Mouse (Mus musculus): Measurements from ENCODE around the gene Mgarp.
"Not testable (repeated sequence)": the region's sequence is repeated elsewhere in the genome, so short reads cannot be mapped to it uniquely, and the experiment has no call there.

Gene Mgarp

DNA sequence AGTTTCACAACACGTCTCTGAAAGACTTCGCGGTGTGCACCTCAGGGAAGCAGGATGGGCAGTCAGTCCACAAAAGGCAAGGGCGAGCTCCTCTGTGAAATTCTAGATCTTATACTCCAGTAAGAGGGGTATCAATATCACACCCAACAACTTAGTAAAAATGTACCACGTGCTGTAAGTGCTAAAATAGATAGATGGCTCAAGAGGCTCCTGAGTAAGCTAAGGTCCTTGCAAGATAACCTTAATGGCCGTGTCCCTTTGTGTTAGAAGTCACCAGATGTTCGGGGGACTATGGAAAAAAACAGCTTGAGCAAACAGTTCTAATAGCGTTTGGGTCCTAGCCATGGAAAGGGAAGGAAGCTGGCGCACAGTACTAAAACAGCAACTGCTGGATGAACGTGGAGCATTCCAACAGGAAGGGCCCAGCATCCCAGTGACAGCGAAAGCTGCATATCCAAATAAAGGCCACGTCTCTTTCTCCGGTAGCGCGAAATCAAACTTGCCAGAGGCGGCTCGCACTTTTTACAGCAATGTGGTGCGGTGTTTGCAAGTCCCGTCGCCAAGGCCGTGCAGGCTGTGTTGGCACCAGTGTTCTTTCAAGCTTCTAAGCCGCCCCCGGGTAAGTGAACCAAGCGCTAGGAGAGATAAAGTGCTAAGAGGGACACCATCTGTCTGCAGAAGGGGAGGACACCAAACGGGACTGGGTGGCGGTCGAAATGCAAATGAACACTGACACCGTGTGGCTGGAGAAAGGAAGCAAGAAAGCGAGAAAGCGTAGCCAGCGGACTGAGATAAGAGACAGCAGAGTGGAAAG is 31.6 kb downstream of the Mgarp start:
- peak; percentile 69 for DNase-seq

DNA sequence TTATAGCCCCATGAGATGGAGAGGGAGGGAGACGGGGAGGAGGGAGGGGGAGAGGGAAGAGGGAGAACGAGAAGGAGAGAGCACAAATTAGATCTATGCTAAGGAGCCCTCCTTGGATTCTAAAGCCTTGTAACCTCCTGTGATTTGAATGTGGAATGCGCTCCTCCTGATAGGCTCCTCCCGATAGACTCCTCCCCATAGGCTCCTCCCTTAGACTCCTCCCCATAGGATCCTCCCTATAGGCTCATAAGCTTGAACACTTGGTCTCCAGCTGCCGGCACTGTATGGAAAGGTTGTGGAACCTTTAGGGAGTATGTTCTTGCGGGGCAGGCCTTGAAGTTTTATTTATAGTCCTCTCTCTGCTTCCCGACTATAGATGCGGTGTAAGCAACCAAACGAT is 35.5 kb downstream of the Mgarp start:
- no peak for DNase-seq

DNA sequence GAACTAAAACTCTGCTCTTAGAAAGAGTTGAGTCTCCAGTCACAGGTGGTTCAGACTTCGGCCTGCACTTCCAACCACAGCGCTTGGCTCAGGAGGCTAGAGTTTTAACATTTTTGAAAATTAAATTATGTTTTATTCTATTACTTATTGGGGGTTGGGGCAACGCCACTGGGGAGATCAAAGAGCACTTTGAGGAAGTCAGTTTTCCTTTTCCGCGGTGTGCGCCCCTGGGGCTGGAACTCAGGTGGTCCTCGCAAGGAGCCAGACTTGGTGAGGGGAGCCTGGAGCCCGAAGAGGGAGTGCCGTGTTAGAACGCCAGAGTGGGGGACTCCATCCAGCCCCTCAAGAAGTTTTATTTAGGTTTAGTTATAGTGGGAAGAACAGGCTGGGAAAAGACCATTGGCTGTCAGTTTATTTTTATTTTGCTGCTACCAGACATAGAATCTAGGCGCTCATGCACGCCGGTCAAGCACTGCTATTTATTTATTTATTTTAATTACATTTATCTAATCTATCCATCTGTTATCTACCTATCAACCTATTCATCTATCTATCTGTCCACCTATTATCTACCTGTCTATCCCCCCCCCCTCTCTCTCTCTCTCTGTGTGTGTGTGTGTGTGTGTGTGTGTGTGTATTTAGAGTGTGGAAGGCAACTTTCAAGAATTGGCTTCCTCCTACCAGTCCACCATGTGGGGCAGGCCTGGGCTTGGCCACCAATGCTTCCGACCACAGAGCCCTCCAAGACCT is 36.8 kb downstream of the Mgarp start:
- DNase-seq: no peak

DNA sequence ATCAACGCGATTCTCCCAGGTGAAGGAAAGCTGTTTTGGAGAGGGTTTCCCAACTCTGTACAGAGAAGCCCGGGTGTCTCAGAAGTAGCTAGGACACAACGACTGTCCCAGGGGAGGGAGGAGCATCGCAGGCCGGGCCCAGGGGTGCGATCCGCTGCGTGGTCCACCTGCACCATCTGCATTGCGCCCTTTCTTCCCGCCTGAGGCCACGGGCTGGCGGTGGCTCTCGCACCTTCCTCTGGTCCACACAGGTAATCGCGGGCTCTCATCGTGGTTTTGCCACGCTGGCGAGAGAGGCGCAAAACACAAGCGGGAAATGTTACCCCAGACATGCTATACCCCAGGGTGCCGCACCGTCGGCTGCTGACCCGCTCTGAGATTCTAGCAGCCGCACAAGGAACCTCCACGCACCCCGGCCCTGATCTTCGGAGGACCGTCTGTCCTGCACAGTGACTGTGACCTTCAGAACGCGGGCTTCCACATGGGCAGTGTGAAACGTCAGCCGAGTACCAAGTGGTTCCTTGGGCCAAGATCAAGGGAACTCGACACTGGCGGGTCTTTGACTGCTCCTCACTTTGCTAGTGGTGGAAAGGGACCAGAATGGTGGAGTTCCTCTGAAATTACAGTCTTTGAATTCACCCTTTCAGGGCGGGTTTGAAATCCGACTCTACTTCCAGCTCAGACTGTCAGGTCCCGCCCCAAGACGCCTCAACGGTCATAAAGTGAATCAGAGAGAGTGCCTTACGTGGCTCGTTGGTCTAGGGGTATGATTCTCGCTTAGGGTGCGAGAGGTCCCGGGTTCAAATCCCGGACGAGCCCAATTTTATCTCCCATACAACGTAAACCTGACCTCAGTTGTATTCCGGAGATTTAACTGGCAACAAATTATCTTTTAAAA is 37.6 kb downstream of the Mgarp start:
- DNase-seq: peak; percentile 33

DNA sequence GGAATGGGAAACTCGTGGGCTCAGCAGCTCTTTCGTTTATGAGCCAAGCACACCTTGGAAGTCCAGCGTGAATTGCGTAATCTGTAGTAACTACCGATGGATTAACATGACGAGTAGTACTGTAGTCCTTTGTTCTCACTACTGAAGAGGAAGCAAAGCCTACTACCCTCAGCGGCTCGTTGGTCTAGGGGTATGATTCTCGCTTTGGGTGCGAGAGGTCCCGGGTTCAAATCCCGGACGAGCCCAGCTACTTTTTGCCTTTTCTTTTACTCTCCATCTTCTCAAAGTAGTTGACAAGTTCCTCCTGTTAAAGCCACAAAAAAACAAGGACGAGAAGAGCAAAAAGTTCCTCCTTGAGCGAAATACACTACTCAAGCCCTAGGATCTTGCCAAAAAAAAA is 38.4 kb downstream of the Mgarp start:
- peak; percentile 29 for DNase-seq

DNA sequence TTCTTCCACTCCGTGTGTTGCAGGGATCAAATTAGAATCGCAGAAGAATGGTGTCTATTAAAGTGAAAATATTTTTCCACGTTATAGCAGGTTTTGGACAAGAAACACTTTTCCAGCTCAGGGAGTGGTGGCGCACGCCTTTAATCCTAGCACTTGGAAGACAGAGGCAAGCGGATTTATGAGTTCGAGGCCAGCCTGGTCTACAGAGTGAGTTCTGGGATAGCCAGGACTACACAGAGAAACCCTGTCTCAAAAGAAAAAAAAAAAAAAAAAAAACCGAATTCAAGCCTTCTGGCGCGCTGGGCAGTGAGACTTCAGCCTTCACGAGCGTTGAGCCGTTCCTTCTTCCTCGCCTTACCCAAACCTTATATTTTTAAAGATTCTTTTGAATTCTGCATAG is 38.9 kb downstream of the Mgarp start:
- DNase-seq: no peak

DNA sequence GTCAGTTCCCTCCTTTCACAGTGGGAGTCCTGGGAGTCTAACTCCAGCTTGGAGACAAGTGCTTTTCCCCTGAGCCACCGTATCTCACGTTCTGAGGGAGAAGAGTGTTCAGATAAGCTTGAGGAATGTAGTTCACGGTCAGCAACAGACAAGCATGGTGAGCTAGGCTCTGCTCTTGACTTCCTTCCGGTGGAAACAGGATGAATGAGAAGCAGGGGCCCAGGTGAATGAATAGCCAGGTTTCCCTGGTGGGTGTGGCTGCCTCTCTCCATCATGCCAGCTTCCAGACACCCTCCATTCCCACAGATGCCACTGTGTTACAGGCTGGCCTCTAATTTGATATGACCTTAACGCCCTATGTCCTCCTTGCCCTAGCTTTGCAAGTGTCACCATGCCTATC is 39.5 kb downstream of the Mgarp start:
- no peak for DNase-seq

DNA sequence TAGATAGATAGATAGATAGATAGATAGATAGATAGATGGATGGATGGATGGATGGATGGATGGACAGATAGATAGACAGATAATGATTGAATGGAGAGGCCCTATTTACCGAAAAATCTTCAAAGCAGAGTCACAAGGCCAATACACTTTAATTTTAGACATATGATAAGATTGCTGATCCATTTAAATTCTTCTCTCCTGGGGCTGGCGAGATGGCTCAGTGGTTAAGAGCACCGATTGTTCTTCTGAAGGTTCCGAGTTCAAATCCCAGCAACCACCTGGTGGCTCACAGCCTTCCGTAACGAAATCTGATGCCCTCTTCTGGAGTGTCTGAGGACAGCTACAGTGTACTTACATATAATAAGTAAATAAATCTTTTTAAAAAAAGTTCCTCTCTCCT is 41.6 kb downstream of the Mgarp start:
- not testable (repeated sequence) for DNase-seq

DNA sequence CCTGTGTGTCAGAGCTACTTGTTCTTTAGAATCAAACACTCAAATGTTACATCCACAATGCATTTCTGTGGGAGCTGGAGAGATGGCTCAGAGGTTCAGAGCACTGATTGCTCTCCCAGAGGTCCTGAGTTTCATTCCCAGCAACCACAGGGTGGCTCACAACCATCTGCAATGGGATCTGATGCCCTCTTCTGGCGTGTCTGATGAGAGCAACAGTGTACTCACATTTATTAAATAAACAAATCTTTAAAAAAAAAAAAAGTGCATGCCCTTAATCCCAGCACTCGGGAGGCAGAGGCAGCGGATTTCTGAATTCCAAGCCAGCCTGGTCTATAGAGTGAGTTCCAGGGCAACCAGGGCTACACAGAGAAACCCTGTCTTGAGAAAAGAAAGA is 42.5 kb downstream of the Mgarp start:
- DNase-seq: no peak

DNA sequence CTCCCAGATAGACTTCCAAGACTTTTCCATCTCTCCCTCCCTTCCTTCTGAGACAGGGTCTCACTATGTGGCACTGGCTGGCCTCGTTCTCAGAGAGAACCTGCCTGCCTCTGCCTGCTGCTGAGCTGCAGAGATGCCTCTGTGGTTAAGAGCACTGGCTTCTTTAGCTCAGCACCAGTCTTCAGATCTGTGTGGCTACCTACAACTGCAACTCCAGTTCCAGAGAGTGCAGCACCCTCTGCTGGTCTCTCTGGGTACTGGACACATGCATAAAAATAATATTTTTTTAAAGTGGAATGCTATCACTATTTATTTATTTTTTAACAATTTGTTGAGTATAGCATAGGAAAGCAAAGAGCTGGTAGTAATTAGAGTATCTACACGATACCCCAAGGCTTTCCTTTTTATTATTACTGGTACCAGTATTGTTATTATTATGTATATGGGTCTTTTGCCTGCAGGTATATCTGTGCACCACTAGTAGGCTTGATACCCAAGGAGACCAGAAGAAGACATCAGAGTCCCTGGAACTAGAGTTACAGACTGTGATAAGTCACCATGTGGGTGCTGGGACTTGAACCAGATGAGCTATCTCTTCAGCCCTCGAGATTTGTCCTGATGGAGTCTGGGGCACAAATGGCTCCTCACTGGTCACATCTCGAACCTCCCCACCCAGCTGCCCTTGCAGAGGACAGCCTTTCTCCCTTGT is 43.1 kb downstream of the Mgarp start:
- DNase-seq: peak; percentile 33

DNA sequence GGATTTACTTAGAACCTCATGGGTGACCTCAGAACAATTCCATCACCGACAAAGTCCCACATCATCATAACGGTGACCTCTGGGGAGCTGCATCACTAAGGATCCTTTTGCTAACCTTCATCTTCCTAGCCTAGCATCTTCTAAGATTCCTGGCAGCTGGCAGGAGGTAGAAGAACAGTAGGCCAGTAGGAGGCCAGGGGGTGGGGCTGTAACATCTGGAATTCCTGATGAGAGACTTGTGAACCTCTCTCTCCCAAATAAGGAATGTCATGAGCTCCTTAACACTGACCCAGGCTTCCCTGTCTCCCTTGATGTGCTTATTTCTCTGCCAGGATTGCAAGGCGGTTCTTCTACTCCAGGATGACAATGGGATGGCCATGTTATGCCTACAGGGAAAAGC is 45.7 kb downstream of the Mgarp start:
- DNase-seq: no peak

DNA sequence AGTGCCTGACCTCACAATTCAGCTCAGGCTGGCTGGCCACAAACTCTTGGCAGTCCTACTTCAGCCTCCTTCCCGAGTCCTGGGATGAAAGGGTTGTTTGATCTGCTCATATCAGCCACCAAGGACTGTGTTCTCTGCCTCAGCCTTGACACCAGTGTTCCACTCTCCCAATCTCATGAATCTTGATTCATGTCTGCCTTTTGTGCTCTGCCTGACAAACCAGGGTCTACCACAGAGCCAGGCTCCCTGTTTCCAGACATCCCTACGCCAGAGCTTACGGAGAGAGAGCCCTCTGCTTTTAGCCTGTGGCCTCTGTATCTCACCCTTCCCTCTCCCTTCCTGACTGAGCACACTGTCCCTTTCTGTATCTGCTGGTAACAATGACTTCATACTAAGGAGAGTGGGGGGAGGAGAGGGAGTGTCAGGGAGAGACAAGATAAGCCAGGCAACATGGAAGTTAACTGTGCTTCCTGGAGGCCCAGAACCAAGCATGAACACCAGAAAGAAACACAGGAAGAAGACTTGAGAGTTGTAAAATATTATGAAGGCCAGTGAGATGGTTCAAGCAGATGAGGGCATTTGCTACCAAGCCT is 47.8 kb downstream of the Mgarp start:
- DNase-seq: no peak

DNA sequence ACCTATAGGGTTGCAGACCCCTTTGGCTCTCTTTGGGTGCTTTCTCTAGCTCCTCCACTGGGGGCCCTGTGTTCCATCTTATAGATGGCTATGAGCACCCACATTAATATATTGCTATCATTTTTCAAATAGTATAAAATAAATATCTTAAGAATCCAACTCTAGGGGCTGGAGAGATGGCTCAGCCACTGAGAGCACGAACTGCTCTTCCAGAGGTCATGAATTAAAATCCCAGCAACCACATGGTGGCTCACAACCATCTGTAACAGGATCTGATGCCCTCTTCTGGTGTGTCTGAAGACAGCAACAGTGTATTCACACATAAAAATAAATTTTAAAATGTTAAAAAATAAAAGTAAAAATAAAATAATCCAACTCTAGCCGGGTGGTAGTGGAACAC is 51.5 kb downstream of the Mgarp start:
- not testable (repeated sequence) for DNase-seq

DNA sequence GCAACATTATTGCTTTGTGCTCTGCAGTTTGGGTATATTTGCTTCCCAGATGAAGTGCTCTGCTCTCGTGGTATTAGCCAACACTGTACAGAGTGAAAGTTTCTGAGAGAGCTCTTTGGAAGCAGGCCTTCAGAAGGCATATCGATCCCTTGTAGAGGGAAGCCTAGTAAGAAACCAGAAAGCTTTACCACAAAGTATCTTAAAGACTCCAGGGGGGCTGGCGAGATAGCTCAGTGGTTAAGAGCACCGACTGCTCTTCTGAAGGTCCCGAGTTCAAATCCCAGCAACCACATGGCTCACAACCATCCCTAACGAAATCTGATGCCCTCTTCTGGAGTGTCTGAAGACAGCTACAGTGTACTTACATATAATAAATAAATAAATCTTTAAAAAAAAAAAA is 52.4 kb downstream of the Mgarp start:
- DNase-seq: not testable (repeated sequence)

DNA sequence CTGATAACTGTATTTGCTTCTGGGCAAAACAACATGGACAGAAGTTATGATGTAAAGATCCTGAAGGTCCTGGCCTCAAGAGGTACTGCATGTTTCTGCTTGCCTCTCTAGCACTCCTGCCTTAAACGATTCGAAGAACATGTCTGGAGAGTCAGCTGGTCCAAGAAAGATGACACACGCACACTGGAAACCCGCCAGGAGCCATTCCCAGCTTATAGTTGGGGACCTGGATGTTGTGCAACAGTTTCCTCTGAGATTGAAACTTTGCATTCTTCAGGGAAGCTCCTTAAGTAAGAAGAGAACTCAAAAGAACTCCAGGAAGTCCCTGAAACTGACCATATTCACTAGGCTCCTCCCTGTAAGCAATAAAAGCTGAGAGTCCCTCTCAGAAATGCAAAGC is 53.3 kb downstream of the Mgarp start:
- no peak for DNase-seq

DNA sequence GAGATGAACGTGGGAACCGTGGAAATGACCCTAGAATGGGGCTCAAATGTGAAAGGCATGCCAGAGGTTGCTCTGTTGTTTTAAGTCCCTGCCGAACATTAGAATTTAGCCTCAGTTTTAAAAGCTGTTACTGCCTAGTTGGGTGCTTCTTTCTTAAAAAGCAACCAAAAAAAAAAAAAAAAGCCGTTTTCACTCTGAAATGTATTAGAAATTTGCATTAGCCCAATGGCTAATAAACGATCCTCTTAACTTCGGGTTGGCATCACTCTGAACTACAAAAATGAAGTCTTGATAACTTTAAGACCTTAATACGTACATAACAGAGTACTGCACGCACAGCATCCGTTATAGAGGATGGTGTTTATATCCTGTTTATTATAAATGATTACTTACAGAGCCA is 54.4 kb downstream of the Mgarp start:
- no peak for DNase-seq

DNA sequence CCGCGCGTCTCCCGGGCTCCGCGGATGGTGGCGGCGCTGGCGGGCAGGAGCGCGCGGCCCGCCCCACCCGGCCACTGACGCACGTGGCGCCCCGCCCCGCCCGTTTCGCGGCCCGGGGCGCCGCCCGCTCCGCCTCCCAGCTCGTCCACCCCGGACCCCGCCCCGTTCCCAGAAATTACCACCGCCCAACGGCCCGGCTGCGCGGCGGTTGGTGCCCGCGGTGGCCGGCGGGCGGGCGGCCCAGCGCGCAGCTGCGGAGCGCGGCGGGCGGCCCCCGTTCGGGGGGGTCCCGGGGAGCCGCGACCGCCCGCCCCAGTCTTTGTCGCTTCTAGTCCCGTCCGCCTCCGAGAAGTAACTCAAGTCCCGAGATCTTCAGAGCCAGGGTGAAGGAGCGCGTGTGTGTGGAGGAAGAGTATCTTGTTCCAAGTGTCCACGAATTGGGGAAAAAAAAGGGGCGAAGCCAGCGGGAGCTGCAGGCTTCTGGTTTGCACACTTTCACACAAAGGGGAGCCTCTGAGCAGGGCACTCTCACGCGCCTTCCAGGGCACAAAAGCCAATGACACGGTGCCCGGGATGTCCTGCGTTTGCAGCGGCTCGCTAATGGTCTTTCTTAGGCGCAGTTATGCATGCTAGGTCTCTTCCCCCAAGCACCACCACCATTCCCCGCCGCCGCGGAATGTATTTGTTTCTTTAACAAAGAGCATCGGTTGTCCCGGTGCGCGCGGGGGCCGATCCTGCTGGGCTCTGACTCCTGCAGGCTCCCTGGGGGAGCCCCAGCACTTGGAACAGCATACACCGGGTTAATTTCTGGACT is 55.1 kb downstream of the Mgarp start:
- DNase-seq: peak; percentile 70

DNA sequence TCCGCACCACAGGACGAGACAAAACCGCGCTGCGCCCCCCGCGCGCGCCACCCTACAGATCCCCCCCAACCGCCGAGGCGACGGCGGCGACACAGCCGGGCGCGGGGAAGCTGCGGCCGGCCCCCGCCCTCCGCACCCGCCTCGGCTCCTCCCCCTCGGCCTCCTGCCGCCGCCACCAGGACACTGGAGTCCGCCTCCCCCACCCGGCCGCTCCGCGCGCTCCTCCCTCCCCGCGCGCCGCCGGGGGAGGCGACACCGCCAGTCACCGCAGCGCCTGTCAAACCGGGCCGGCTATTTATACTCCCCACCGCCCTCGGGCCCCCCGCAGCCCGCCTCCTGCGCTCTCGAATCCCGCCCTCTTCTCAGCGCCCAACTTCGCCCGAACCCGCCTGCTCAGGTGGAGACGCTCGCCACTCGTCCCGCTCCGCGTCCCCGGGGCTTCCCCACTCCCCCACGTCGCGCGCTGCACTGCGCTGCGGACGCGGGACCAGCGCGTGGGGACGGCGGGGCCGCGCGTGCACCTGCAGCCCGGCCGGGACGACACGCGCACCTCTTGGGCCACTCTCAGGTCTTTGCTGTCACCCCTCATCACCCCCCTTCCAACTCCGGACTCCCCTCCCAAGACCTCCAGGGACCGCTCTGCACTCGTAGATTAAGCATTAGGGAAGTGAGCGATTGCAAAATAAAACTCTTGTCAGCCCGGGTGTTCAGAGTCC is 55.8 kb downstream of the Mgarp start, which contains the start of gene Elf2:
Elf2 (minus strand) TSS at position 112 of the 716 bp plus-strand sequence.
- DNase-seq: peak; percentile 76

DNA sequence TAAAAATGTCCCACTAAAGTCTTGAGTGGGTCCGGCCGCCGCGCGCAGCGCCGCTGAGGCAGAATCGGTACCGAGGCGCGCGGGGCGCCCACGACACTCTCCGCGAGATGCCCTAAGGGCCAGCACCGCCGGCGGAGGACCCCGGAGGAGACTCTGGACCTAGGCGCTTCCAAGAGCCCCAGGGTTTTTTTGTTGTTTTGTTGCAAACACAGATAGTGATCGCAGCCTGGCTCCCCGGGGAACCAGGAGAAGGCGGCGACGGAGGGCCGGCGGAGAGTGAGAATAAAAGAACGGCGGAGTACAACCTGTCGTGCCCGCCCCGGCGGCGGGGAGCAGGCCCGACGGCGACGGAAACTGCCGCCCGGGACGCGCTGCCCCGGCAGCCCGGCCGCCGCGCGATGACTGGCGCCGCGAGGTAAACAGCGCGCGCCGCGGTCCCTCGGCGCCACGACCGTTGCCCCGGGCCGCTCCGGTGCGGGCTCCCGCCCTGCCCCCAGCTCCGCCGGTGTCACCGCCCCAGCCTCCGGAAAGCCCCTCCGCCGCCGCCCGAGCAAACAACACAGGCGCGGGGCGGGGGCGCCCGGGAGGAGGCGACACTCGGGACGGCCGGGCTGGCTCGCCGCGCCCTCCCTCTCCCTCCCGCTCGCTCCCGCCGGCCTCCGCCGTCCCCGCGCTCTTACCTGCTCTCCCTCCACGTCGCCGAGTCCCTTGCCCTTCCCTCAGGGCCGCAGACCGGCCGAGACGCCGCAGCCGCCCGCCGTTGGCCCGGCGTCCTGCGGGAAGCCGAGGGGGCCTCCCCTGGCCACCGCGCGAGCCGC is 56.6 kb downstream of the Mgarp start:
- peak; percentile 30 for DNase-seq

DNA sequence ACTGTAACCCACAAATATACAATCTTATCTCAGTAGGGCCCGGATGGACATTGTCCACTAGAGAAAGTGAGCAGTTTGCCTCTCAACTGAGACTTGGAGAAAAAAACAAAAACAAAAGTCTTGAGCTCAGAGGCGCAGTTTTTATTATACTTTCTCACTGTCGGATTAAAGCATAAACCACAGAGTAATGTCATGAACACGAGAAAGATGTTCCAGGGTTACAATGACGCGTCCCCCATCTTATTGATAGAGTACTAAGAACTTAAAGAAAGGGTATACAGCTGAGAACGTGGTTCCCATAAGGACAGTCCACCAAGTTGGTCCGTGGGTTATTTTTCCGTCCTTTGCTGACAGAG is 57.2 kb downstream of the Mgarp start:
- DNase-seq: no peak

All from right cerebral cortex, postnatal 14 days (tissue).